Mouse (Mus musculus): Measurements from ENCODE around the gene Cfap221. TPM values are rescaled to one million over a fixed set of nuclear protein-coding genes. Genes with fewer than 3 reads are reported as not detected.

Gene Cfap221
- polyA plus RNA-seq, 1 experiment: 0.40 TPM

GRCm38 (mm10) chr1:120030474-120030873 lies 33.4 kb upstream of the Cfap221 start:
- no peaks in the 10 kb centered on the region for H3K4me1 ChIP-seq (ENCODE audit: control insufficient read depth, insufficient read depth, low read length)
- H3K27ac ChIP-seq (ENCODE audit: insufficient read depth, low read length): no peak overlapping the region
- no peak overlapping the region for H3K4me3 ChIP-seq (ENCODE audit: insufficient read depth, low read length)
- TF ChIP-seq CTCF (IDR thresholded peaks at IDR 0.05; ENCODE audit: extremely low read depth, insufficient read depth, low read length) (no peak), POLR2A (IDR thresholded peaks at IDR 0.05; ENCODE audit: extremely low read depth, insufficient read depth, low read length) (no peak)

GRCm38 (mm10) chr1:120027693-120028092 lies 30.7 kb upstream of the Cfap221 start:
- H3K27ac ChIP-seq (ENCODE audit: insufficient read depth, low read length): no peak overlapping the region
- TF ChIP-seq POLR2A (IDR thresholded peaks at IDR 0.05; ENCODE audit: extremely low read depth, insufficient read depth, low read length) (no peak), CTCF (IDR thresholded peaks at IDR 0.05; ENCODE audit: extremely low read depth, insufficient read depth, low read length) (no peak)
- H3K4me3 ChIP-seq (ENCODE audit: insufficient read depth, low read length): no peak overlapping the region
- H3K4me1 ChIP-seq (ENCODE audit: control insufficient read depth, insufficient read depth, low read length): no peaks in the 10 kb centered on the region

DNA sequence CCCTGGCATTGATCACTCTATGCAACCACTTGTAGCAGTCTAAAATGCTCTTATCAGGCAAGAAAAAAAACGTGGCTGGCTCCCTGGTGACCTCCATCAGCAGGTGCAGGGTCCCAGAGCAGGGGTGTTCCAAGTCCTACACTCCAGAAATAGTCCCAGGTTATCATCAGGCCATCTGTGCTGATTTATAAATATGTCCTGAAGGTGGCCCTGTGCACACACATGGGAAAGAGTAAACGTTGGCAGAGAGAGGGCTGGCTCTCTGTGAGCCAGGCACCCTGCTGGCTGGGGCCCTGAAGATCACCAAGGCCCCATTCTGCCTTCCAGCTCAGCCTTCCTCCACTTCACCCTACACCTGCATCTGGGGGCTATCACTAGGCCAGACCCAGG lies 28.0 kb upstream of the Cfap221 start:
- Histone ChIP-seq H3K4me3 (ENCODE audit: insufficient read depth, low read length) (no peak overlapping the region), H3K4me1 (ENCODE audit: control insufficient read depth, insufficient read depth, low read length) (no peaks in the 10 kb centered on the region), H3K27ac (ENCODE audit: insufficient read depth, low read length) (no peak overlapping the region)
- TF ChIP-seq CTCF (IDR thresholded peaks at IDR 0.05; ENCODE audit: extremely low read depth, insufficient read depth, low read length): no peak
- TF ChIP-seq POLR2A (IDR thresholded peaks at IDR 0.05; ENCODE audit: extremely low read depth, insufficient read depth, low read length): no peak

DNA sequence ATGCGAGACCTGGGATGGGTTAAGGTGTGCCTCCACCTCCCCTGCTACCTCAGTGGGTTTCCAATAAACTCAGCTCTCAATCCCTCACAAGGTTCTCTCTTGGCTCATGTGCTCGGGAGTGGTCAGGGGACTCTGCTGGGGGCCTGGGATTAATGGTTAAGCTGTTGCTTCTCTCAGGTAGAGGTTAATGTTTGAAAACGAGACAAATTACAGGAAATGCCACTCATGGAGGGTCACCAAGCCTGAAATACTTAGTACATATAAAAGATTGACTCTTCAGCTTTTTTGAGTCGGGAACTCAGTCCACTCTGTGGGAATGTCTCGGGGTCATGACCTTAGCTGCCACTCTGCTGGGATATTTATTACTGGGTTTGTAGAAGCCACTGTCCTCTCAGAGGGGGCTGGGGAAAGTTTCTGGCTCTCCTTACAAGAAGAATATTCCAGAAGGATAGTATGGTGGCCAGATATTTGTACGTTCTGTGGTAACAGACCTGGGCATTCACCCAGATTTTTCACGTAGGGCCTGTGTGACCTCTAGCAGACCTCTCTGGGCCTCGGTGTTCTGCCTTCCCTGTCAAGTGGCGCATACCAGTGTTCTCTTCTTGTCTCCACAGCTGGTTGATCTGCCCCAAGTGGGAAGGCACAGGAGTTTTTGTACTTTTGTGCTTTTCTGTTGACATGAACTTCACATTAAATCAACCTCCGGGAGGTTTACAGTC lies 27.5 kb upstream of the Cfap221 start:
- Histone ChIP-seq H3K27ac (ENCODE audit: insufficient read depth, low read length) (no peak overlapping the region), H3K4me1 (ENCODE audit: control insufficient read depth, insufficient read depth, low read length) (no peaks in the 10 kb centered on the region), H3K4me3 (ENCODE audit: insufficient read depth, low read length) (no peak overlapping the region)
- no peak for TF ChIP-seq CTCF (IDR thresholded peaks at IDR 0.05; ENCODE audit: extremely low read depth, insufficient read depth, low read length)
- no peak for TF ChIP-seq POLR2A (IDR thresholded peaks at IDR 0.05; ENCODE audit: extremely low read depth, insufficient read depth, low read length)

DNA sequence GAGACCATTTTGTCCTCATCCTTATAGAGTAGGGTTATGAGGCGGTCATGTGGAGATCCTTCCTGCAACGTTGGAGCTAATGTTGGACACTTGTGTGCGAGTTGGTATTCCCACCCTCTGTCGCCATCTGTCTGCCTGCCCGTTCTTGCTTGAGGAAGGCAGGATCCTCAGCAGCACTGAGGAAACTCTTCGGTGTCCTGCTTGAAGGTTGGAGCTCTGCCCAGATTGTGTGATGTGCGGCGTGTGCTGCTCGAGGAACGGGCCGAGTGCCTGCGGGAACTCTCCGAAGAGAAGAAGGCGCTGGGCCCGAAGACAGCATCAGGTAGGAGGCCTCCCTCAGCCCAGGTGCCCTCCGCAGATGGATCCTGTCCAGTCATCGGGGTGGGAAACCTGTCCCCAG lies 24.9 kb upstream of the Cfap221 start:
- TF ChIP-seq POLR2A (IDR thresholded peaks at IDR 0.05; ENCODE audit: extremely low read depth, insufficient read depth, low read length) (no peak), CTCF (IDR thresholded peaks at IDR 0.05; ENCODE audit: extremely low read depth, insufficient read depth, low read length) (no peak)

DNA sequence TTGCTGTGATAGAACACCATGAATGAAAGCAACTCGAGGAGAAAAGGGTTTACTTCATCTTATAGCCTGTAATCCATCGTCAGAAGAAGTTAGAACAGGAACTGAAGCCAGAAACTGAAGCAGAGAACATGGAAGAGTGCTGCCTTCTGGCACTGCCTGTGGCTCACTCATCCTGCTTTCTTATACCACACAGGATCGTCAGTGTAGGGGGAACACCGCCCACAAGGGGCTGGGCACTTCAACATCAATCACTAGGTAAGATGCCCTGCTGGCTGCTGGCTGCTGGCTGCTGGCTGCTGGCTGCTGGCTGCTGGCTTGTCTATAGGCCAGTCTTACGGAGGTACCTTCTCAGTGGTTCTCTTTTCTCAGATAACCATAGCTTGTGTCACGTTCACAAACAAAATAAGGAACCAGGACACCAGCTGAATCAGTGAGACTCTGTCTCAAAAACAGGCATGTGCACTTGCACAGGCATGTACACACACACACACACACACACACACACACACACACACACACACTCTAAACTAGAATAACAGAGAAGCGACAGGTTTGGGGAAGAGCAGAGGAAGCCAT lies 23.4 kb upstream of the Cfap221 start:
- Histone ChIP-seq H3K27ac (ENCODE audit: insufficient read depth, low read length) (no peak overlapping the region), H3K4me3 (ENCODE audit: insufficient read depth, low read length) (no peak overlapping the region), H3K4me1 (ENCODE audit: control insufficient read depth, insufficient read depth, low read length) (no peaks in the 10 kb centered on the region)
- TF ChIP-seq CTCF (IDR thresholded peaks at IDR 0.05; ENCODE audit: extremely low read depth, insufficient read depth, low read length) (no peak), POLR2A (IDR thresholded peaks at IDR 0.05; ENCODE audit: extremely low read depth, insufficient read depth, low read length) (no peak)

More for the DNA sequence above, 24.9 kb upstream of the Cfap221 start:
- Histone ChIP-seq H3K4me3 (ENCODE audit: insufficient read depth, low read length) (no peak overlapping the region), H3K27ac (ENCODE audit: insufficient read depth, low read length) (no peak overlapping the region), H3K4me1 (ENCODE audit: control insufficient read depth, insufficient read depth, low read length) (no peaks in the 10 kb centered on the region)

- no peak overlapping the region for H3K27ac ChIP-seq (ENCODE audit: insufficient read depth, low read length)
- H3K4me1 ChIP-seq (ENCODE audit: control insufficient read depth, insufficient read depth, low read length): no peaks in the 10 kb centered on the region
- TF ChIP-seq POLR2A (IDR thresholded peaks at IDR 0.05; ENCODE audit: extremely low read depth, insufficient read depth, low read length): no peak
- no peak overlapping the region for H3K4me3 ChIP-seq (ENCODE audit: insufficient read depth, low read length)
These were observed 22.4 kb upstream of the Cfap221 start for GRCm38 (mm10) chr1:120019428-120019827.

DNA sequence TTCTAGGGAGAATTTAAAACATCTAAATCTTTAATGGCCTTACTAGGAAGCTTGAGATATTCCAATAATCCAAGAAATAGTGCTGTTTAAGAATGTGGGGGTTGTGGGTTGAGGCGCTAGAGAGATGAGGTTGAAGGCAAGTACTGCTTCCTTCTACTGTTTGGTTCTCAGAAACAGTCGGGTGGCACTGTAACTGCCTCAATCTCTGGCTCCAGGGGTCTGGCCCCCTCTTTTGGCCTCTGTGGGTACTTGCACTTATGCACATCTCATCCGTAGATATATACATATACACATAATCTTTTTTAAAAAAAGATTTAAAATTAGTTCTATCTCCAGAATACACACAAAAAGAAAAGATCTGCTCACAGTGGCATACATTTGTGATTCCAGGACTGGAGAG lies 21.9 kb upstream of the Cfap221 start:
- Histone ChIP-seq H3K4me1 (ENCODE audit: control insufficient read depth, insufficient read depth, low read length) (no peaks in the 10 kb centered on the region), H3K4me3 (ENCODE audit: insufficient read depth, low read length) (no peak overlapping the region), H3K27ac (ENCODE audit: insufficient read depth, low read length) (no peak overlapping the region)
- TF ChIP-seq CTCF (IDR thresholded peaks at IDR 0.05; ENCODE audit: extremely low read depth, insufficient read depth, low read length) (no peak), POLR2A (IDR thresholded peaks at IDR 0.05; ENCODE audit: extremely low read depth, insufficient read depth, low read length) (no peak)

DNA sequence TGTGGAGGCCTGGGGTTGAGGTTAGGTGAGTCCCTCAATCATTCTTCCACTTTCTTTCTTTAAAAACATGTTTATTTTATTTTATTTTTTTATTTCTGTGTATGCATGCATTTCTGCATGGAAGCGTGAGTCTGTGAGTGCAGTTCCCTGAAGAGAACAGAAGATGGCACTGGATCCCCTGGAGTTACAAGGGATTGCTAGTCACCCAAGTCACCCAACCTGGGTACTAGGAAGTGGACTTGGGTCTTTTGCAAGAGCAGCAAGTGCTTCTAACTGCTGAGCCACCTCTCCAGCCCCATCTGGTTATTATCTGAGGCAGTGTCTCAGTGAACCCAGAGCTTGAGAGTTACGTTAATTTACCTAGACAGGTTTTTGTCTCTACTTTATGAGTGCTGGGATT lies 19.2 kb upstream of the Cfap221 start:
- Histone ChIP-seq H3K27ac (ENCODE audit: insufficient read depth, low read length) (no peak overlapping the region), H3K4me1 (ENCODE audit: control insufficient read depth, insufficient read depth, low read length) (no peaks in the 10 kb centered on the region), H3K4me3 (ENCODE audit: insufficient read depth, low read length) (no peak overlapping the region)
- TF ChIP-seq POLR2A (IDR thresholded peaks at IDR 0.05; ENCODE audit: extremely low read depth, insufficient read depth, low read length): no peak
- TF ChIP-seq CTCF (IDR thresholded peaks at IDR 0.05; ENCODE audit: extremely low read depth, insufficient read depth, low read length): peak; percentile 27; the same call in 1 of the 2 replicates

DNA sequence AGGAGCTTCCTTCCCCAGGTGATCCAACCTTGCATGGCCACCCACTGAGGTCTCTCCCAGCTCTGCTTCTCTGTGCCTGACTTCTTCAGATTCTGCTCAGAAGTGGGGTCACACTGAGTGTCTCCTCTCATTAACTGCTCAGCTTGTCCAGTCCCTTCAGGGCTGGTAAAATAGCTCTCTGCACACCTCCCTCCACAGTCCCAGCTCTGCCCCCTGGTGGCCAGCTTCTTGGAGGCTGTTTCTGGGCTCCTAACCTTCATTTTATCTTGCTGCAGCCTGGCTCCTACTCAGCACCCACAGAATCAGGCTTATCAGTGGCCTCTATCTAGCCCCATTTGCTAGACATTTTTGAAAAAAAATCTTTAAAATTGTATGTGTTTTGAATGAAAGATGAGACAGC lies 16.1 kb upstream of the Cfap221 start:
- H3K4me1 ChIP-seq (ENCODE audit: control insufficient read depth, insufficient read depth, low read length): no peaks in the 10 kb centered on the region
- no peak overlapping the region for H3K27ac ChIP-seq (ENCODE audit: insufficient read depth, low read length)
- H3K4me3 ChIP-seq (ENCODE audit: insufficient read depth, low read length): no peak overlapping the region
- TF ChIP-seq POLR2A (IDR thresholded peaks at IDR 0.05; ENCODE audit: extremely low read depth, insufficient read depth, low read length) (no peak), CTCF (IDR thresholded peaks at IDR 0.05; ENCODE audit: extremely low read depth, insufficient read depth, low read length) (peak; percentile 57)

Measured in cortical plate, adult 2 months (tissue).